Comparison of ENCODE assay signal across 8 mouse cellular contexts in genomic region chr14:31206472-31206981, GRCm38 (mm10). TPM values are rescaled to one million over a fixed set of nuclear protein-coding genes. Genes with fewer than 3 reads are reported as not detected.
DNase-seq lines count a peak whose midpoint lies in the region; ATAC-seq lines count a peak whose summit lies in the region.

No protein-coding gene starts in this region.

- DNase-seq in 416B (ENCODE audit: low read depth): peak; percentile 91
- peak; percentile 86 to 96 for DNase-seq in adrenal gland, postnatal 4 days (ENCODE audit: low spot score in 2 of 2)
- DNase-seq in heart, adult 8-10 months (ENCODE audit: low spot score): peak; percentile 92
- peak; percentile 95 to 96 for DNase-seq in kidney, adult 8-10 months
- DNase-seq in midbrain, embryonic 14.5 days: peak; percentile 99
- DNase-seq in spleen, adult 12 weeks (ENCODE audit: low spot score): peak; percentile 87

- H3K27me3 ChIP-seq in embryonic facial prominence, embryonic 13.5 days: no peaks in the 10 kb centered on the region
- no peaks in the 10 kb centered on the region for H3K27me3 ChIP-seq in limb, embryonic 12.5 days
- no peaks in the 10 kb centered on the region for H3K27me3 ChIP-seq in midbrain, embryonic 14.5 days (ENCODE audit: control insufficient read depth, insufficient read depth, low read length)

- H3K4me3 ChIP-seq in embryonic facial prominence, embryonic 13.5 days: peak overlapping the region; percentile 77
- peak overlapping the region; percentile 77 for H3K4me3 ChIP-seq in limb, embryonic 12.5 days (replicated peaks)
- peak overlapping the region; percentile 65 for H3K4me3 ChIP-seq in midbrain, embryonic 14.5 days (replicated peaks; ENCODE audit: low read depth, low read length)

- peaks cover 33% of the 10 kb centered on the region for H3K36me3 ChIP-seq in embryonic facial prominence, embryonic 13.5 days
- peaks cover 33% of the 10 kb centered on the region for H3K36me3 ChIP-seq in limb, embryonic 12.5 days
- H3K36me3 ChIP-seq in midbrain, embryonic 14.5 days (ENCODE audit: control insufficient read depth, insufficient read depth, low read length): peaks cover 28% of the 10 kb centered on the region

- H3K9ac ChIP-seq in embryonic facial prominence, embryonic 13.5 days: peak overlapping the region; percentile 94
- H3K9ac ChIP-seq in limb, embryonic 12.5 days (replicated peaks): peak overlapping the region; percentile 93
- H3K9ac ChIP-seq in midbrain, embryonic 14.5 days (replicated peaks; ENCODE audit: low read length): peak overlapping the region; percentile 82

- peak overlapping the region; percentile 91 for H3K27ac ChIP-seq in embryonic facial prominence, embryonic 13.5 days
- peak overlapping the region; percentile 94 for H3K27ac ChIP-seq in limb, embryonic 12.5 days
- peak overlapping the region; percentile 90 for H3K27ac ChIP-seq in midbrain, embryonic 14.5 days (replicated peaks; ENCODE audit: low read depth, low read length)

- H3K4me2 ChIP-seq in embryonic facial prominence, embryonic 13.5 days: peak overlapping the region; percentile 89
- peak overlapping the region; percentile 94 for H3K4me2 ChIP-seq in limb, embryonic 12.5 days
- H3K4me2 ChIP-seq in midbrain, embryonic 14.5 days (ENCODE audit: low read length): peak overlapping the region; percentile 98

- ATAC-seq in embryonic facial prominence, embryonic 13.5 days (ENCODE audit: insufficient number of reproducible peaks, insufficient read depth, low FRiP score, low TSS enrichment, low read depth): peak; percentile 54; the same call in 1 of the 2 replicates
- peak; percentile 53 for ATAC-seq in limb, embryonic 12.5 days (ENCODE audit: insufficient number of reproducible peaks, insufficient read depth, low FRiP score, low TSS enrichment, low read depth)
- ATAC-seq in midbrain, embryonic 14.5 days (ENCODE audit: low FRiP score, low TSS enrichment): peak; percentile 77

- peaks cover 24% of the 10 kb centered on the region for H3K4me1 ChIP-seq in embryonic facial prominence, embryonic 13.5 days
- peaks cover 20% of the 10 kb centered on the region for H3K4me1 ChIP-seq in limb, embryonic 12.5 days (replicated peaks)
- H3K4me1 ChIP-seq in midbrain, embryonic 14.5 days (ENCODE audit: control insufficient read depth, insufficient read depth, low read length): peaks cover 17% of the 10 kb centered on the region

- no peaks in the 10 kb centered on the region for H3K9me3 ChIP-seq in embryonic facial prominence, embryonic 13.5 days
- H3K9me3 ChIP-seq in limb, embryonic 12.5 days: no peaks in the 10 kb centered on the region
- H3K9me3 ChIP-seq in midbrain, embryonic 14.5 days (ENCODE audit: control insufficient read depth, low read length): no peaks in the 10 kb centered on the region

- under 1% methylated on average over 43 of the region's 48 CpGs for WGBS in embryonic facial prominence, embryonic 13.5 days
- WGBS in limb, embryonic 12.5 days: under 1% methylated on average over 37 of the region's 48 CpGs
- 1% methylated on average over 48 of the region's 48 CpGs for WGBS in midbrain, embryonic 14.5 days

RNA-seq across cellular contexts. Expression of gene Tnnc1, which starts 1.6 kb away (rescaled TPM):
- total RNA-seq in adrenal gland, postnatal 4 days (2021): 10 to 100 TPM in 1 of 2 experiments, 1 to 10 TPM in 1; 5.0 to 13.9 TPM
- 34.6 and 38.8 TPM in 2 replicates for polyA plus RNA-seq in embryonic facial prominence, embryonic 13.5 days (2015; fragmentation: Nextera tagmentation; extraction: Ambion mirVana)
- 1,000 to 10,000 TPM; 5,856 to 6,611 (median 6,322) TPM for total RNA-seq in heart, adult 8-10 months (2022)
- 140 and 161 TPM in 2 replicates for polyA plus RNA-seq in limb, embryonic 12.5 days (2016; fragmentation: Nextera tagmentation; extraction: Ambion mirVana)
- 2.1 and 2.6 TPM in 2 replicates for polyA plus RNA-seq in midbrain, embryonic 14.5 days (2014; fragmentation: Nextera tagmentation; extraction: Ambion mirVana)

RNA-seq across cellular contexts. Expression of gene Nisch, which starts 10.2 kb away (rescaled TPM):
- total RNA-seq in adrenal gland, postnatal 4 days (2021): 100 to 1,000 TPM; 496 to 522 TPM
- 415 and 428 TPM in 2 replicates for polyA plus RNA-seq in embryonic facial prominence, embryonic 13.5 days (2015; fragmentation: Nextera tagmentation; extraction: Ambion mirVana)
- 100 to 1,000 TPM; 129 to 142 (median 131) TPM for total RNA-seq in heart, adult 8-10 months (2022)
- 507 and 522 TPM in 2 replicates for polyA plus RNA-seq in limb, embryonic 12.5 days (2016; fragmentation: Nextera tagmentation; extraction: Ambion mirVana)
- polyA plus RNA-seq in midbrain, embryonic 14.5 days (2014; fragmentation: Nextera tagmentation; extraction: Ambion mirVana): 280 and 343 TPM in 2 replicates

RNA-seq across cellular contexts. Expression of gene Sema3g, which starts 11.1 kb away (rescaled TPM):
- 10 to 100 TPM; 12.6 to 20.0 TPM for total RNA-seq in adrenal gland, postnatal 4 days (2021)
- polyA plus RNA-seq in embryonic facial prominence, embryonic 13.5 days (2015; fragmentation: Nextera tagmentation; extraction: Ambion mirVana): 1.2 and 1.3 TPM in 2 replicates
- 10 to 100 TPM; 12.3 to 14.2 (median 13.2) TPM for total RNA-seq in heart, adult 8-10 months (2022)
- 0.58 and 0.84 TPM in 2 replicates for polyA plus RNA-seq in limb, embryonic 12.5 days (2016; fragmentation: Nextera tagmentation; extraction: Ambion mirVana)
- polyA plus RNA-seq in midbrain, embryonic 14.5 days (2014; fragmentation: Nextera tagmentation; extraction: Ambion mirVana): 0.12 and 0.24 TPM in 2 replicates

RNA-seq across cellular contexts. Expression of gene Stab1, which starts 38.1 kb away (rescaled TPM):
- total RNA-seq in adrenal gland, postnatal 4 days (2021): 100 to 1,000 TPM in 1 of 2 experiments, 10 to 100 TPM in 1; 94.1 to 101 TPM
- 27.5 and 34.5 TPM in 2 replicates for polyA plus RNA-seq in embryonic facial prominence, embryonic 13.5 days (2015; fragmentation: Nextera tagmentation; extraction: Ambion mirVana)
- 10 to 100 TPM; 50.1 to 64.3 (median 57.1) TPM for total RNA-seq in heart, adult 8-10 months (2022)
- 14.9 and 18.0 TPM in 2 replicates for polyA plus RNA-seq in limb, embryonic 12.5 days (2016; fragmentation: Nextera tagmentation; extraction: Ambion mirVana)
- 6.6 and 26.6 TPM in 2 replicates for polyA plus RNA-seq in midbrain, embryonic 14.5 days (2014; fragmentation: Nextera tagmentation; extraction: Ambion mirVana)

RNA-seq across cellular contexts. Expression of gene Phf7, which starts 44.6 kb away (rescaled TPM):
- total RNA-seq in adrenal gland, postnatal 4 days (2021): 10 to 100 TPM; 12.4 to 12.6 TPM
- 12.4 and 14.3 TPM in 2 replicates for polyA plus RNA-seq in embryonic facial prominence, embryonic 13.5 days (2015; fragmentation: Nextera tagmentation; extraction: Ambion mirVana)
- 1 to 10 TPM; 3.2 to 5.2 (median 4.2) TPM for total RNA-seq in heart, adult 8-10 months (2022)
- 13.5 and 14.1 TPM in 2 replicates for polyA plus RNA-seq in limb, embryonic 12.5 days (2016; fragmentation: Nextera tagmentation; extraction: Ambion mirVana)
- polyA plus RNA-seq in midbrain, embryonic 14.5 days (2014; fragmentation: Nextera tagmentation; extraction: Ambion mirVana): 12.0 and 12.1 TPM in 2 replicates

Comparison
In these comparisons a context has a peak if more than half of its experiments do, and no peak if none do; other contexts are left out.
1. Peak in every context shown above with its lines: DNase-seq, ATAC-seq, H3K4me3 ChIP-seq and H3K27ac ChIP-seq.